Mouse (Mus musculus): Measurements from ENCODE around the gene Prkab2. TPM values are rescaled to one million over a fixed set of nuclear protein-coding genes. Genes with fewer than 3 reads are reported as not detected.

Gene Prkab2
- total and polyA plus RNA-seq, 2 experiments from 2014 or later, result 18.1 to 24.5 TPM

DNA sequence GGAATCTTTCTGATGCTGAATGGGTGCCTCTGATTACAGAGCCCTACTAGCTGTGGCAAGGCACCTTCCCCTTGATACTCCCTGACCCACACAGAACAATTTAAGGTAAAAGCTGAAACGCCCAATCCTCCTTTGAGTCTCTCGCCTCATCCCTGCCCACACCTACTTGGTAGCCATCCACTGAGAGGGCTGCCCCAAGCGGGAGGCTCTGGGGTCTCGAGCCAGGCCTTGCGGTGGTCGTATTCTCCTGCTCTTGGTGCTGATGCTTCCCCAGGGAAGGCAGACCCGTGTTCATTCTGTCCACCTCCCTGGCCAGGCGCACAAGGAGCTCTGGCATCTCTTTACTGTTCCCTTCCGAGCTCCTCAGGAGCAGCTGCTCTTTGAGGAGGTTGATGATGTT is 61.1 kb downstream of the Prkab2 start:
- Histone ChIP-seq H3K36me3 (ENCODE audit: insufficient read depth) (peaks cover 35% of the 10 kb centered on the region), H3K27me3 (ENCODE audit: insufficient read depth, low read length) (no peaks in the 10 kb centered on the region), H3K4me3 (ENCODE audit: low read depth, low read length) (no peak overlapping the region), H3K9ac (no peak overlapping the region), H3K27ac (ENCODE audit: low read depth, low read length) (no peak overlapping the region), H3K4me1 (ENCODE audit: insufficient read depth) (no peaks in the 10 kb centered on the region), H3K9me3 (ENCODE audit: low read length) (0 out of 2 replicates have a peak, but pooled peaks cover 15% of the 10 kb centered on the region), H3K4me2 (ENCODE audit: low read depth) (no peak overlapping the region)
- WGBS, result 86% methylated on average over 9 of the region's 9 CpGs
- no peak for DNase-seq
- no peak for ATAC-seq
- TF ChIP-seq CTCF (IDR thresholded peaks at IDR 0.05; ENCODE audit: low read depth), result no peak

Small RNAs within 50 kb of the gene (microRNA-seq; reads per million reads assigned to microRNA genes)
- gene Mir7225, result 0 reads per million in 2 experiments

Other genes starting within 250 kb of the Prkab2 start
- gene Olfr1402, start 236.2 kb upstream of the Prkab2 start, total RNA-seq (2014; rRNA removed), result not detected in 2 replicates
- gene Olfr1402, start 236.2 kb upstream of the Prkab2 start, polyA plus RNA-seq (2015; fragmentation: Nextera tagmentation; extraction: Ambion mirVana), result not detected in 2 replicates
- 6.2 and 6.9 TPM in 2 replicates for gene Chd1l, start 48.0 kb upstream of the Prkab2 start, total RNA-seq (2014; rRNA removed)
- 5.7 and 7.6 TPM in 2 replicates for gene Chd1l, start 48.0 kb upstream of the Prkab2 start, polyA plus RNA-seq (2015; fragmentation: Nextera tagmentation; extraction: Ambion mirVana)
- gene Fmo5, start 29.4 kb upstream of the Prkab2 start, total RNA-seq (2014; rRNA removed), result 0.54 and 0.76 TPM in 2 replicates
- gene Fmo5, start 29.4 kb upstream of the Prkab2 start, polyA plus RNA-seq (2015; fragmentation: Nextera tagmentation; extraction: Ambion mirVana), result 0.97 and 1.2 TPM in 2 replicates
- gene Gm17651, start 16.5 kb downstream of the Prkab2 start, total RNA-seq (2014; rRNA removed), result not detected in 2 replicates
- gene Gm17651, start 16.5 kb downstream of the Prkab2 start, polyA plus RNA-seq (2015; fragmentation: Nextera tagmentation; extraction: Ambion mirVana), result not detected in 2 replicates
- 92.8 and 118 TPM in 2 replicates for gene Pde4dip, start 230.5 kb downstream of the Prkab2 start, total RNA-seq (2014; rRNA removed)
- gene Pde4dip, start 230.5 kb downstream of the Prkab2 start, polyA plus RNA-seq (2015; fragmentation: Nextera tagmentation; extraction: Ambion mirVana), result 40.6 and 53.1 TPM in 2 replicates
- gene Sec22b, start 243.0 kb downstream of the Prkab2 start, total RNA-seq (2014; rRNA removed), result 71.3 and 73.9 TPM in 2 replicates
- 83.4 and 91.4 TPM in 2 replicates for gene Sec22b, start 243.0 kb downstream of the Prkab2 start, polyA plus RNA-seq (2015; fragmentation: Nextera tagmentation; extraction: Ambion mirVana)

All from forebrain, postnatal 0 days (tissue).